Mouse (Mus musculus) kidney, postnatal 0 days (tissue): ENCODE data around the gene Cd320. TPM values are rescaled to one million over a fixed set of nuclear protein-coding genes. Genes with fewer than 3 reads are reported as not detected.
"Not testable (repeated sequence)": the region's sequence is repeated elsewhere in the genome, so short reads cannot be mapped to it uniquely, and the experiment has no call there.

ENCODE experiments used
- ATAC-seq: fragments of 200-750 bp; cut with Nextera tagmentation; replicated peaks from 2 replicates; pipeline ENCODE4 v1.8.0; 2017; ENCODE audit warnings: low read depth, moderate number of reproducible peaks, moderate TSS enrichment, moderate library complexity; ENCODE audit not compliant: low FRiP score
- DNase-seq: peaks from one replicate; pipeline ENCODE4 v3.0.0-alpha.2; 2016; ENCODE audit warnings: low spot score
- H3K27ac ChIP-seq: fragments of 300-500 bp; sonication (generic); 2 replicates; pipeline ENCODE4 v1.5.1; 2014; ENCODE audit warnings: mild to moderate bottlenecking
- H3K27me3 ChIP-seq: fragments of 300-500 bp; sonication (generic); 2 replicates; pipeline ENCODE4 v1.6.1; 2014; ENCODE audit warnings: low read length, mixed read lengths; ENCODE audit not compliant: insufficient read depth
- H3K36me3 ChIP-seq: fragments of 300-500 bp; sonication (generic); 2 replicates; pipeline ENCODE4 v1.6.1; 2014; ENCODE audit warnings: low read length, mixed read lengths; ENCODE audit not compliant: insufficient read depth
- H3K4me1 ChIP-seq: fragments of 300-500 bp; sonication (generic); replicated peaks from 2 replicates; pipeline ENCODE4 v1.6.1; 2014; ENCODE audit warnings: antibody characterized with exemption, low read length, mixed read lengths; ENCODE audit not compliant: insufficient read depth
- H3K4me2 ChIP-seq: fragments of 300-500 bp; sonication (generic); 2 replicates; pipeline ENCODE4 v1.6.1; 2014; ENCODE audit warnings: mild to moderate bottlenecking, low read length, moderate library complexity, mixed read lengths
- H3K4me3 ChIP-seq: fragments of 300-500 bp; sonication (generic); replicated peaks from 2 replicates; pipeline ENCODE4 v1.5.1; 2014; ENCODE audit warnings: low read depth, low read length
- H3K9ac ChIP-seq: fragments of 300-500 bp; sonication (generic); 2 replicates; pipeline ENCODE4 v1.6.1; 2014; ENCODE audit warnings: low read depth, low read length
- H3K9me3 ChIP-seq: fragments of 300-500 bp; sonication (generic); replicated peaks from 2 replicates; pipeline ENCODE4 v1.6.1; 2016; ENCODE audit warnings: low read length, inconsistent platforms, mixed read lengths
- CTCF ChIP-seq: IDR thresholded peaks from 2 replicates; pipeline ENCODE4 v1.5.1; 2016; ENCODE audit warnings: antibody characterized with exemption, low read depth, mild to moderate bottlenecking, moderate library complexity
- WGBS: fragments of 180-500 bp; shearing (Covaris S2); extraction: QIAGEN DNeasy Blood & Tissue Kit; methylation state at CpG from one replicate; pipeline ENCODE4 v1.1.7; 2014; 5-methylcytosine and 5-hydroxymethylcytosine counted together
- polyA plus RNA-seq: library from polyadenylated mRNA; unstranded; fragments of >200 nt; fragmentation: Nextera tagmentation; extraction: Ambion mirVana; gene quantifications from 2 replicates; pipeline ENCODE4 v1.2.1, GENCODE M21; 2015

The Cd320 gene
- polyA plus RNA-seq, 1 experiment from 2014 or later: 109 TPM

DNA sequence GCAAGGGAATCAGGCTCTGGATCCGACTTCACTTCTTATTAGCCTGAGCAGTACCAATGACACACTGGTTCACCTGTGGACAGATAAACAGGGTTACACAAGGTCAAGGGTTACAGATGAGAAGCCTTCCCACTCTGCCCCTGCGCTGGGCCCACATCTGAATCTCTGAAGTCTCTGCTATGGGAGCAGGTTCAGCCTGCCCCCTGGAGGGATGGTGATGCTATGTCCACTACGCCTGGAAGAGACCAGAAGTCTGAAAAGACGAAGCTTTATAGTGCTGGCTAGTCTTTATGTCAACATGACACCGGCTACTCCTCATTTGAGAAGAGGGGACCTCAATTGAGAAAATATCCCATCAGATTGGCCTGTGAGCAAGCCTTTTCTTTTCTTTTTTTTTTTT, 32.9 kb downstream of the Cd320 start:
- H3K27me3 ChIP-seq, H3K9me3 ChIP-seq, ATAC-seq, H3K4me3 ChIP-seq, H3K9ac ChIP-seq, H3K36me3 ChIP-seq, H3K4me1 ChIP-seq, H3K27ac ChIP-seq, H3K4me2 ChIP-seq: not testable (repeated sequence)
- TF ChIP-seq CTCF: peak; percentile 44; the same call in 1 of the 2 replicates
- WGBS: 83% methylated on average over 5 of the region's 5 CpGs
- DNase-seq: peak; percentile 15

GRCm38 (mm10) chr17:33884320-33884719, 41.4 kb downstream of the Cd320 start:
- H3K4me1 ChIP-seq, H3K27ac ChIP-seq, H3K4me3 ChIP-seq, H3K4me2 ChIP-seq, H3K36me3 ChIP-seq, H3K9me3 ChIP-seq, DNase-seq, ATAC-seq, H3K27me3 ChIP-seq, H3K9ac ChIP-seq: not testable (repeated sequence)
- WGBS: 89% methylated on average over 10 of the region's 11 CpGs

- H3K4me3 ChIP-seq, H3K27ac ChIP-seq, H3K4me2 ChIP-seq, H3K36me3 ChIP-seq, H3K4me1 ChIP-seq, H3K9me3 ChIP-seq, ATAC-seq, H3K9ac ChIP-seq, DNase-seq, H3K27me3 ChIP-seq: not testable (repeated sequence)
- 53% methylated on average over 2 of the region's 2 CpGs for WGBS
Measured at GRCm38 (mm10) chr17:33887802-33888201, 44.9 kb downstream of the Cd320 start.

DNA sequence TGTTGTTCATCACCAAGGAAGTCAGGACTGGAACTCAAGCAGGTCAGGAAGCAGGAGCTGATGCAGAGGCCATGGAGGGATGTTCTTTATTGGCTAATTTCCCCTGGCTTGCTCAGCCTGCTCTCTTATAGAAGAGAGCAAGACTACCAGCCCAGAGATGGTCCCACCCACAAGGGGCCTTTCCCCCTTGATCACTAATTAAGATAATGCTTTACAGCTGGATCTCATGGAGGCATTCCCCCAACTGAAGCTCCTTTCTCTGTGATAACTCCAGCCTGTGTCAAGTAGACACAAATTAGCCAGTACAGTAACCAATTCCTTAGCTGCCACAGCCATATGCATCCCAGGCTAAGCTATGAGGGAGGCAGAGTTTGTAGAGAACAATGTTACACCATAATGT, 45.3 kb downstream of the Cd320 start:
- not testable (repeated sequence) for H3K9ac ChIP-seq, H3K27ac ChIP-seq, H3K9me3 ChIP-seq, H3K36me3 ChIP-seq, ATAC-seq, DNase-seq, H3K4me3 ChIP-seq, H3K27me3 ChIP-seq, H3K4me1 ChIP-seq
- H3K4me2 ChIP-seq: 0 out of 2 replicates have a peak overlapping the region, but pooled peaks have one; percentile 7

GRCm38 (mm10) chr17:33889941-33890532, 47.1 kb downstream of the Cd320 start:
- peak overlapping the region; percentile 66 for H3K4me2 ChIP-seq
- WGBS: under 1% methylated on average over 38 of the region's 44 CpGs
- ATAC-seq, H3K4me1 ChIP-seq, H3K27me3 ChIP-seq, H3K9me3 ChIP-seq, H3K36me3 ChIP-seq, DNase-seq, H3K27ac ChIP-seq: not testable (repeated sequence)
- H3K9ac ChIP-seq: peak overlapping the region; percentile 53
- H3K4me3 ChIP-seq: peak overlapping the region; percentile 62

DNA sequence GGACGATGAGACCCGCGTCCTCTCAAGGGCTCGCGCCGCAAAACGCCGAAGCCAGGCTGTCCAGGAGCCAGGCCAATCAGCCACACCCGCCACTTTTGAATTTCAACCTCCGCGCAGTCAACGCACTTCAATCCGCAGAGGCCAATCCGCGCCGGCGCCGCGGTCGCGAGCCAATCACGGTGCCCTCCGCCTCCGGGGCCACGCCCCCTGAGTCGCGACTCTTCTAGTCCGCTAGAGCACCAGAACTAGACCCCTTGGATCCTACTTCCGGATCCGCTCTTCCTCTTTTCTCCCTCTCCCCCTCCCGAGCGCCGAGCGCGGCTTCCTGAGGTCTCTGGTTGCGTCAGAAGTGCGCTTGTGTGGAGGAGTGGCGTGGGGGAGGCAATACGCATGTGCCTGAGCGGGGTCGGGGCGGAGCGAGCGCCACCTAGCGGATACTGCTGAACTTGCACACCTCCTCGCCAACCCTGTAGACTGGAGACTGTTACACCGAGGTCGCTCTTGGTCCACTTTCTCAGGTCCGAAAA, 47.7 kb downstream of the Cd320 start, which contains the start of gene Kifc1:
Gene Kifc1 (minus strand): TSS at position 129 of the 527 bp plus-strand sequence.
- Histone ChIP-seq H3K27ac (no peak within 1 kb of the TSS), H3K27me3 (no peaks in the 10 kb centered on the region)

DNA sequence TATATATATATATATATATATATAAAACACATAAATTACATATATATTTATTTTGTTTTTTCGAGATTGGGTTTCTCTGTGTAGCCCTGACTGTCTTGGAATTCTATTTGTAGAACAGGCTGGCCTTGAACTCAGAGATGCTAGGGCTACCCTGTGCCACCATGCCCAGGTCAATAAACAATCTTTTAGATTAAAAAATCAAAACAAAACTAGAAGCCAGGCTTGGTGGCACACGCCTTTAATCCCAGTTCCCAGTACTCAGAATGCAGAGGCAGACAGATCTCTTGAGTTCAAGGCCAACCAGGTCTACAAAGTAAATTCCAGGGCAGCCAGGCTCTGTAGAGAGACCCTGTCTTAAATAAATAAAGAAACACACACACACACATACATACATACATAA, 48.5 kb downstream of the Cd320 start:
- Histone ChIP-seq H3K4me3 (no peak overlapping the region), H3K9ac (no peak overlapping the region), H3K9me3 (no peaks in the 10 kb centered on the region), H3K36me3 (no peaks in the 10 kb centered on the region), H3K27me3 (no peaks in the 10 kb centered on the region), H3K27ac (no peak overlapping the region), H3K4me2 (no peak overlapping the region), H3K4me1 (no peaks in the 10 kb centered on the region)
- TF ChIP-seq CTCF: no peak
- WGBS: 70% methylated on average over 2 of the region's 2 CpGs
- ATAC-seq: no peak
- DNase-seq: no peak

More for the DNA sequence above, 47.7 kb downstream of the Cd320 start, which contains the start of gene Kifc1:
- Histone ChIP-seq H3K9ac (peak within 1 kb of the TSS; percentile 53), H3K4me1 (no peaks in the 10 kb centered on the region), H3K36me3 (no peaks in the 10 kb centered on the region), H3K9me3 (no peaks in the 10 kb centered on the region), H3K4me2 (peak within 1 kb of the TSS; percentile 66), H3K4me3 (peak within 1 kb of the TSS; percentile 62)
- ATAC-seq (peak; percentile 98), DNase-seq (peak; percentile 99)
- under 1% methylated on average over 49 of the region's 49 CpGs for WGBS
- peak; percentile 100 for TF ChIP-seq CTCF
